Mouse (Mus musculus): ENCODE measurements around the gene Pmf1.

DNA sequence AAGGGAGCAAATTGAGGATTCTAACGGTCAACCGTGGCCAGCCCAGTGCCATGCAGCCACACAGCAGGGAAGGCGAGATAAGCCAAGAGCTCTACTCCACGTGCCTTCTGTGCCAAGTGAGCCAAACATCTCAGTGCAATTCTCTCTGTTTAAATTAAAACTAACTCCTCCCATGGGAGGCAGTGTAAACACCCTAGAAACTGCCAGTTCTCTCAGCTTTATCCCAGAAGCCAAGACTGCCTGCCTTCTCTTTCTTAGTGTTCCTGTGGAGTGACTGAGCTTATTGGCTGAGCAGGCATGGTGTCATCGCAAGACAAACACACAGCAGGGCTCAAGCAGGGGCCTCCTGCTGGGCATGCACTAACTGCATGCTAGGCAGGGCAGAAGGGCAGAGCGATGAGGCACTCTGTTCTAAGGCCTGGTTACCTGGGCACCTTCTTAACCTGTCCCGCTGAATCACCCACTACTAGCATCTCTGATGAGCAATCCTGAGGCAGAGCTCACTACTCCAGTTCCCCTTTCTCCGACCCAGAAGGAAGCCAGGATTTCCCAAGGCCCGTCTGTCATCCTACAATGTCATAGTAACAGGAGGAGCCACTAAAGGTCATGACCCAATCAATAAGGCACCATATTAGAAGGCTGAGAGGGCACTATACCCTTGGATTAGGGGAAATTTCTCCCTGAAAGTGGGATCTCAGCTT, 12.0 kb upstream of the Pmf1 start:
- TF ChIP-seq CTCF (IDR thresholded peaks at IDR 0.05; ENCODE audit: borderline replicate concordance, insufficient read depth, low read length) = no peak
- TF ChIP-seq POLR2A (IDR thresholded peaks at IDR 0.05; ENCODE audit: low read depth, low read length) = no peak
